Mouse (Mus musculus) thymus, postnatal 0 days (tissue): ENCODE results near the gene Tlr6. TPM values are rescaled to one million over a fixed set of nuclear protein-coding genes. Genes with fewer than 3 reads are reported as not detected.

ENCODE experiments used
- DNase-seq: peaks from one replicate; pipeline ENCODE4 v3.0.0-alpha.2; 2015; ENCODE audit warnings: low spot score
- polyA plus RNA-seq: library from polyadenylated mRNA; unstranded; fragments of >200 nt; fragmentation: Nextera tagmentation; extraction: Ambion mirVana; gene quantifications from 2 replicates; pipeline ENCODE4 v1.2.1, GENCODE M21; 2015

Gene Tlr6
- 1.0 and 1.1 TPM in 2 replicates for polyA plus RNA-seq

DNA sequence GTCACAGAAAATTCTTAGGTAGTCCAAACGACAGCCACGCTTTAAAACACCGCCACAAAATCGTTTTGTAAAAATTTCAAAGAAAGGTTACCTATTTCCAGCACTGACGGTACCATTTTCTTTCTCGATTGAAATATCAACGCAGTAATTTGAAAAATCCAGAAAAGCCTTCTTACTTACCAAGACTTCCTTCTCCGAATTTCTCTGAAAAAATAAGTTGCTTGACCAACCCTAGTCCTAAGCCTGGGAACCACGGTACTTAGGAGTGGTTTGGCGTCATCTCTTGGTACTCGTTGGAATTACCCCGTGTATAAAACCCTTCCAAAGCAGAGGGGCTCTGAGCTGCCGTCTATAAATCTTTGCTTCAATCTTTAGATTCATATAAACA, at the start of gene Tlr6:
Tlr6 (minus strand) TSS at position 255 of the 388 bp plus-strand sequence.
- peak; percentile 51 for DNase-seq

DNA sequence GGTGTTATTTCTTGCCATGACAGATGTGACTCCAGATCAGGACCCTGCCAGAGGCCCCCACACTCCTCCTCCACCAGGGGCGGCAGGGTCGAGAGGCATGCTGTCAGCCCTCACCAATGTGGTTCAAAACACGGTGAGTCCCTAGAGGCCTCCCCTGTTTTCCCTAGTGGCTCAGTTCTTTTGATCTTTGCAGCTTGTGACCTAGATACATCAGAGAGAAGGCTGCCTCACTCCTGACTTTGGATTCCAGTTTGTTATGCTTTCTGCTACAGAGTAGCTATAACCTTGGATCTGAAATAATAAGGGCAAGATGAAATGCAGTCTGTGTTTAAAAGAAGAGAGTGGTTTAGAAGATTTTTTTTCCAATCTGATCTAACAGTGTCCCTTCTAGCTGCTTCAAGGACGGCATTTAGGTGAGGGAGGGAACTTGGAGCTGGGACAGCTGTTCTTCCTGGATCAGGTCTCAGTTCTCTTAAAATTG, 46.2 kb upstream of the Tlr6 start:
- DNase-seq, result peak; percentile 80

DNA sequence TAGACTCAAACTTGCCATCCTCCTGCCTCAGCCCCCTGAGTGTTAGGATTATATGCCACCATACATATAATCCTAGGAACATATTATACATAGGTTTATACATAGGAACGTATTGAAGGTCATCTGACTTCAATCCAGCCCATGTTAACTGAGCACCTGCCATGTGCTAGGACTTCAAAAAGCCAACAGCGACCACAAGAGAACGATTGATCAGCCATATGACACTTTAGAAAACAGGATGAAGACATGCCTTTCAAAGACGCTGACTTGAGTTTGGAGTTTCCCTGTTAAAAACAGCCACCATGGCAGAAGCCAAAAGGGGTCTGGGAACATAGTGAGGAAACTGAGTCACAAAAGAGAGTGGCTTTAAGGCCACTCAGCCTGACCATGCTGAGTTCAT, 45.4 kb upstream of the Tlr6 start:
- peak; percentile 40 for DNase-seq

DNA sequence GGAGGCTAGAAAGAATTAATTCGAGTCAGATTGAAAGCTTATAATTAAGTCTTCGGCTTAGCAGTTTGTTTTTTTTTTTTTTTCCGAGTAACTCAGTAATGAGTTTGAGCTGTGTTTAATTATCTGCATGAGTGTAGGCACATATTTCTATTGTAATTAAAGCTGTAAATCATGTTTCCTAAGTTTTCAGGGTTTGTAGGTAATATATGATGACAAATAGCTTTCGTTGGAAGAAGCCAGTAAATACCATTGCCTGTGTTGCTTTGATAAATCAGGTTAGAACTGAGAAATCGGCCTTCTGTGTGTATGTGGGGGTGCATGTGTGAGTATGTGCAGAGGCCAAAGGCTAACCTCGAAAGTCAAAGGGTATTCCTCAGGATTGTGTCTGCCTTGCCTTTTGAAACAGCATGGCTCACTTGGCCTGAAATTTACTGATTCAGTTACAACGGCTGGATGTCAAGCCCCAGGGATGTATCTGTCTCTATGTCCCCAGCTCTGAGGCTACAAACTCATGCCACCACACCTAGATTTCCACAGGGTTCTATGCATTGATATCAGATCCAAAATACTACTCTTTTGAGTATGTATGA, 44.1 kb upstream of the Tlr6 start:
- DNase-seq, result no peak

DNA sequence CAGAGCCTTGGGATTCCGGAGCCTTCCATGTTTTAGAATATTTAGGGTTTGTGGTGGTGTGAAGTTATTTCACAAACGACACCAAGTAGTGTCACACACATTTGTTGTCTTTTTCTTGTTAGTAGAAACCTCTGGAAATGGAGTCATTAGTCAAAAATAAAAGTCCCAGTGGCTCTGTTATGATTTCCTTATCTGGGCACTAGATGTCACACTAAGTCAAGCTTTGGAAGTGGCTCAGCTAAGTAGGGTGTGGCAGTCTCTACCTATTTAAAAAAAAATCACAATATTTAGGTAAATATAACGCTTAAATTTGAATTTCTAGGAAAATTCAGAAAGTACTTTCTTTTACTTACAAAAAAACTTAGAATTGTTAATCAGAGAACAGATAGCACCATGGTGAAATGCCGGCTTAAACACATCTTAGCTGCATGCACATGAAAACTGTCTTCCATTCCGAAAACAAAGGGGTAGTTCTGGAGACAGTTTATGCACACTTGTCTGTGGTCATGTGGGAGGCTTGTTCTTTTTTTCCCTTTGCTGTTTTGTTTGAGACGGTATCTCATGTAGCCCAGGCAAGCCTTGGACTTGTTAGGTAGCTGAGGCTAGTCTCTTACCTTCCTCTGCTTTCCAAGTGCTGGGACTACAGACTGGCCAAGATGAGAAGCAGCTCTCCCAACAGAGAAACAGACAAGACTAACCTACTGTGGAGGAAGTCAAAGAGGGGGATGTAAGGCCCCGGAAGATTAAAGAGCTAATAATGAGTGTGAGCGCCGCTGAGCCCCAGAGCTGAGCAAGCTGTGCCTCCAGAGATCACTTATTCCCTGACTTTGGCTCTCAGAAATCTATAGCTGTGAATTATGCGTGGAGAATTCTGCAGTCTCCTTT, 43.3 kb upstream of the Tlr6 start:
- peak; percentile 55 for DNase-seq

DNA sequence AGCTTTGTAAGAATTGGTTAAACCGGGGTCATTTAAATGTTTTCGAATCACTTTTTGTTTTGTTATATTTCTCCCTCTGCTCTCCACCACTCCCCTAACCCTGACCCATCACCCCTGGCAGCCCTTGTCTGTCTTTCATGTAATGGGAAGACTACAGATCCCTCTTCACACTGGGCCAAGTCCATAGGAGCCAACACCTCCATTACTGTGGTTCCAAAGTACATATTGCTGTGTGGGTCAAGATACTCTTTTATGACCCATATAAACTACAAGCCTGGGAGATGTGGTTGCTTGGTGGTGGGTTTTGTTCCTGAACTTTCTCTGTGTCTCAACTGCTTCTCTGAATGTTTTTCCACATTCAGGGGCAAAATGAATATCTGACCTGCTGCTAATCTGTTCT, 35.5 kb upstream of the Tlr6 start:
- no peak for DNase-seq

DNA sequence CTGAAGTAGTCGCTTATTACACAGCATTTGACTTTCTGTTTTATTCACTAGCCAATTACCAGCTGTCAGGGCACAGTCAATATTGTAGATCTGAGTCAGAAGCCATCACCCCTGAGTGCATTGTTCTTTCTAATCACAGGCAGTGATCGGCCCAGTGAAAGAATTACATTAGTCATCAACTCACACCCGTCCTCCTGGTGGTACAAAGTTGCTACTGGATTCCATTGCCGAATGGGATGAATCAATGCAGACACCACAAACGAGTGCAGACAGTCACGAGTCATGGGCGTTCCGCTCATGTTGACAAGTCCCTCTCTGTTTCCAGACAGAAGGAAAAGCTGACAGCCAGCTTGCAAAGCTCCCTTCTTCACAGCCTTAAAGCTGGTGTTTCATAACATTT, 32.6 kb upstream of the Tlr6 start:
- DNase-seq, result no peak

DNA sequence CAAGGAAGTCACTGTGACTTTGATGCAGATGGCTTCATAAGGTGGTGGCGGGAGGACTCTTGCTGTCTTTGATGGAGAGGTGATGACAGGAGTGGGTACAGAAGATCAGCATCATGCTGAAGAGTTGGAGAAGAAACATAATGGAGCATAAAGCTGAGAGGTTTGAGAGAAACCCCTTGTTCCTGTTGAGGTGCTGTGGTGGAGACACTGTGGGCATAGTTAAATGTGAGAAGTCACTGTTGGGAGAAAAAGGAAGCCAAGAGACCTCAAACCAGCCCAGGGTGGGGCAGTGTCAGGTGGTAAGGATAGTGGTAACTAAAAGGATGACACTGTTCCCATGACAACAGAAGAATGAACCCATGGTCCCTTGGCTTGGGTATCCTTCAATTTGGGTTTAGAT, 30.0 kb upstream of the Tlr6 start:
- DNase-seq, result peak; percentile 37

DNA sequence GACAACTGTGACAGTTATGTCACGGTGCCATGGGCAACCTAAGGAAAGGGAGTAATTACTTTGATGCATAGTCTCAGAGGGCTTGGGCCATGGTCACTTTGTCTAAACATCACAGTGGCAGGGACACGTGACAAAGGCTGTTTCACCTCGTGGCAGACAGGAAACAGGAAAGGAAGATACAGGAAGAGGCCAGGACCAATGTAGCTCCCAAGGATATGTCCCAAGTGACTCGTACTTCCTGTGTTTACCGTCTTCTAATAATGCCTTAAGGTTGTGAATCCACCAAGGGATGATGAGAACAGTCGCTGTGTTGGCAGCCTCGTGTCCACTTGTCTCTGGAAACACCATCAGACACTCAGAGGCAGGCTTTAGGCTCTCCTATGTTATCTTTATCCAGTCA, 26.1 kb upstream of the Tlr6 start:
- DNase-seq, result no peak

DNA sequence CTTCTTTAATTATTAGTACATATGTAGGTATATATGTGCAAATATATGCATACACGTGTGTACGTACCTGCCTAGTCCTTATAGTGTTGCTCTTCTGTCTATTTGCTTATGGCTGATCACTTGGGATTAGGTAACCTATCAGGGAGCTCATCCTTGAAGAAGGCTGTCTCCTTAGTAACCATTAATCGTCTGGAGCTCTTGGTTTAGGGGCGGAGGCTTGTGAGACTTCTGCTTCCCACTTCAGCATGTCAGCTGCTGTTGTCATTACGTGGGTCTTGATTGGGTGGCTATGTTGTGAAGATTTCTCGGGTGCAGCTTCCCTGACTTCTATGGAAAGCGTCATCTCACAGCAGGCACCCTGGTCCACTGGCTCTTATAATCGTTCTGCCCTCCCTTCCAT, 17.2 kb upstream of the Tlr6 start:
- no peak for DNase-seq

DNA sequence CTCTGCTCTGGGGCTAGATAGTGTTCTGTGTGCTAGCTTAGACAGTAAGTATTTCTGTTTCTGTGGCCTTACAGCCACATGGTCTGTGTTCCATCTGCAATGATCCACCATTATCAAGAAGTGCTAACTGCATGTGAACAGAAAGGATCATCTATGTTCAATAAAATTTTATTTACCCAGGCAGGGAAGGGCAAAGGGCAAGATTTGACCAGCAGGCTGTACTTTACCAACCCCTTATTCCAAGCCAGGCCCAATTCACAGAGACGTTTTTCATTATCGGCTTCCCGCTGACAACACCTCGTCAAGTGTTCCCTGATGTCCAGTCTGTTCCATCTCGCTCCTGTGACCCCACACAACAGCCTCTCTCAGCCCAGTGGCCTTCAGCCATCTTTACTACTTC, 15.2 kb upstream of the Tlr6 start:
- no peak for DNase-seq

DNA sequence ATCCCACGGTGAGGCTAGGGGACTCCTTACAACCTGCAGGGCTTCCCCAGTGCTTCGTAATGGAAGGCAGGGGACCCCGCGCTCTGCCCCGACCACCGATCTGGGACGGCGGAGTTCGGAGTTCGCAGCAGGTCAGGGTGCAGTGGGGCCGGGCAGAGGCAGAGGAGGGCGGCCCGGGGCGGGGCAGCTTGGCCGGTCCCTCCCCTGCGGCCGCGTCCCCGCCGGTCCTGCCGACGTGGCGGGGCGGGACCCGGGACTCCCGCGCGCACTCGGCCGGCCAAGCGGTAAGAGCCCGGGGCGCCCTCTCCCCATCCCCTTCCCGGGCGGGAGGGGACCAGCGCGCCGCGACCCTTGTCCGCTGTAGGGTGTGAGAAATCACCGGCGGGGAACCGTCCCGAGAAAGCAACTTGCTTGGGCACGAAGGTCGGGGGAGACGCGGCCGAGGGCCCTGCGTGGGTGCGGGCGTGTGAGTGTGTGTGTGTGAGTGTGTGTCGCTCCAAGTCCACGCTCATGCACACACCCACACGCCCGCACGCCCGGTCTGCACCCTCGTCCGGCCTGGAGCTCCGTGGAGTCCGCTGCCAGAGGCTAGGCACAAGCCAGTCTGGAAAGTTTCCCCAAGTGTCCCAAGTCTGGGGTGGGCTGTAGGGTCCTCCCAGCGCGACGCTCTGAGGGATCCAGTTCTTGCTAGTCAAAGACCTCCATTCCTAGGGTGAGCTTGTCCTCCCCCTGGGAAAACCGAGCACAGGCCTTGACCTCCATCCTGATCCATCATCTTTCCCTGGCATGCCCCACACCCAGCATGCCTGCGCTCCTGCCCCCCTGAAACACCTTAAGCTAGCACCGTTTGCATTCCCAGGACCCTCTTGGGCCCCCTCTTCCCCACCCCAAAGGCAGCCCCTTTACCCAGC, 10.2 kb upstream of the Tlr6 start, which contains the start of gene Fam114a1:
Fam114a1 (plus strand) TSS at position 211 of the 911 bp plus-strand sequence.
- peak; percentile 15 for DNase-seq

DNA sequence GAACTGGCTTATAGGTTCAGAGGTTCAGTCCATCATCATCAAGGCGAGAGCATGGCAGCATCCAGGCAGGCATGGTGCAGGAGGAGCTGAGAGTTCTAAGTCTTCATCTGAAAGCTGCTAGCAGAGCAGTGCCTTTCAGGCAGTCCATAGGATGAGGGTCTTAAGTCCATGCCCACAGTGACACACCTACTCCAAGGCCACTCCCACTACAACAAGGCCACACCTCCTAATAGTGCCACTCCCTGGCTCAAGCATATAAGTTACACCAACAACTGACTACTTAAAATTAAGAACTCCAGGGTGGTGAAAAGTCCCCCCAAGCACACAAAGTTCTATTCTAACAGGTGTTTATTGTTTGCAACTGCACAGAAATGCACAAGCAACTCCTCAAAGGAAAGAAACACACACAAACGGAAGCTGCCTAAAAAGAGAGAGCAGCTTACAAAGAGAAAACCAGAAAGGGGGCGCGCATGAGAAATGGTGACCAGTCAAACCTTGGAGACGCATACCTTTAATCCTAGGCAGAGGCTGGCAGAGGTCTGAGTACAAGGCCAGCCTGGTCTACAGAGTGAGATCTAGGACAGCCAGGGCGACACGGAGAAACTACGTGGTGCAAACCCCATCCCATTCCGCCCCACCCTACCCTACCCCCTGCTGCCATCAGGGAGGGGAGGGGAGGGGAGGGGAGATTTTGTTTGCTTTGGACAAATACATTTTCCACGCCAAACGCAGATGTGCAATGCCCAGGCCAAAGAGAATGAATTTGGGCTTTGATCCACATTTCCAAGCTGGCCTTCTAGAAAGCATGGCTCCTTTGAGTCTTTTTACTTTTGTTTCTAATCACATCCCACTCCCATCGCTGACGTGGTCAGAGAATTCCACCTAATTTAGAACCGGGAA, 9.3 kb upstream of the Tlr6 start:
- DNase-seq, result peak; percentile 45

DNA sequence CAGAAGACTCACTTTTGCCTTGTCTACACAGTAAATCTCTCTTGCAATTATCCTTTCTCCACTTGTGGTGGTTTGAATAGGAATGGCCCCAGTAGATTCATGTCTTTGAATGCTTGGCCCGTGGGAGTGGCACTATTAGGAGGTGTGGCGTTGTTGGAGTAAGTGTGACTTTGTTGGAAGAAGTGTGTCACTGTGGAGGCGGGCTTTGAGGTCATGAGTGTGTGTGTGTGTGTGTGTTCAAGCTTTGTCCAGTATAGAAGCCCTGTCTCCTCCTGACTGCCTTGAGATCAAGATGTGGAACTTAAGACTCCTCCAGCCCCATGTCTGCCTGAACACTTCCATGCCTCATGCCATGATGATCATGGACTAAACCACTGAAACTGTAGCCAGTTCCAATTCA, 3.8 kb upstream of the Tlr6 start:
- no peak for DNase-seq

DNA sequence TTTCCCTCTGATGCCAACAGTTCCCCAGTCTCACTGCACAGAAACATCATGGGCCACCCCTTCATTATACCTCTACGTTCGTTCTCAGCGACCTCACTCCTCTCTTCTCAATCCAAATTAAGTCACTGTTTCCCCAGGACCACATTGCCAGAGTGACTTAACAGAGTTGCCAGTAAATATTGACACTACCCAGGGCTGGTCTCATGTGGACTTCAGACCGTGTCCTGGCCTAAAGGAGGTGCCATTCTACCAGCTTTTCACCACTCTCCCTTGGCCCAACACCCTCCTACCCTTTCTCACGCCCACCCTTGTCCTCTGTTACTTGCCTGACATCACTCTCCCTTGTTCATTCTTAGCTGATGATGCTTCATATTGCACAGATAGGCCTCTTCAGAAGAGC, 3.4 kb upstream of the Tlr6 start:
- DNase-seq, result no peak

DNA sequence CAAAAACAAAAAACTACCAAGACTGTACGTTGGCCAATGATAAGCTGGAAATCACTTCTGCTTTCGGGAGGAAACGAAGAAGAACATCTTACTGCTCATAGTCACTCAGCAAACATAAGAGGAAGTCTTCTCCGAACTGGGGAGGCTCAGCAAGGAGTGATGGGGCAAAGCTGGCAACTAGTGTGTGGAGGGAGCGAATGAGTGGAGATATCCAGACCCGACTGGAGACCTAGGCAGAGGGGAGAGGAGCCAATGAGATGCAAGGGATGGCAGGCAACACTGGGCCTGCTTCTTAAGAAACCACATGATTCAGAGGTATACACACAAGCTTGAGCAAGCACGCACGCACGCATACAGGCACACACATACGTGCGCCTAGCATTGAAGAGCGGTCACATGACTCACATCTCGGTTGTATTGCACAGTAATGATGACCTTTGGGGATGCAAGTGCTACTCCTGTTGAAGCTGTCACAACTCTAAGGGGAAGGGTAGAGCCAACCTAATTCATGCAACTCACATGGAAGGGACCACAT, 1.0 kb upstream of the Tlr6 start:
- DNase-seq, result peak; percentile 31

DNA sequence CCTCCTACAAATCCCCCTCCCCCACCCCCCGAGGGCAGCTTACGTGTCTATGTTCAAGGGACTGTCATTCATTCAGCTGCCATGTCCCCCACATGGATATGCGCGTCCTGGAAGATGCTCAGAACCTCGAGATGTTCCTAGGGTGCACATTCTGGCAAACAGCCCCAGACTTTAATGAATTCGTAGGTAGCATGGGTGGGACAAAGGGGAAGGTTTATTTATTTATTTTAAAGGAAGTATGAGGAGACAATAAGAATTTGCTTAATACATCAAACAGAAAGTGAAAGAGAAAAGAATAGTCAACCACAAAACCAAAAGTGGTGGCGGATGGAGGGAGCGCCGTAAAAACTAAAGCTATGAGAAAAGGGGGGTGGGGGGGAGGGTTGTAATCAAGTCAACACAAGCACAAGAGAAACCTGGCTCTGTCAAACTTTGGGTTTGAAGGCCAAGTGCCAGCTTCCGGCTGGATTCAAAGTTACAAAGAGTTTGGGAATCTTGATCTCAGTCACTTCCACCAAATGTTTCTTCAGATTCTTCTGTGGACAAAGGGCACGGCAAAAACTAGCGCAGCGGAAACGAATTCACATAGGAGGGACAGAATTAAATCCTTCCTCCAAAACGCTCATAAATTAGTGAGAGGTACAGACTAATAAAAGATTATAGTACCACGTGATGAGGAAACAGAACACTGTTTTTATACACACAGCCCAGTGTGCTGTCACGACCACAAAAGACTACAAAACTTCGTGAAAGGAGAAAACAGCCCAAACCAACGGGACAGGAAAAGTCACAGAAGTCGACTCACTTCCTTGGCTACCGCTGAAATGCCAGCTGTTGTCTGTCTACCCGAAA, 680 bp downstream of the Tlr6 start:
- DNase-seq, result peak; percentile 60

DNA sequence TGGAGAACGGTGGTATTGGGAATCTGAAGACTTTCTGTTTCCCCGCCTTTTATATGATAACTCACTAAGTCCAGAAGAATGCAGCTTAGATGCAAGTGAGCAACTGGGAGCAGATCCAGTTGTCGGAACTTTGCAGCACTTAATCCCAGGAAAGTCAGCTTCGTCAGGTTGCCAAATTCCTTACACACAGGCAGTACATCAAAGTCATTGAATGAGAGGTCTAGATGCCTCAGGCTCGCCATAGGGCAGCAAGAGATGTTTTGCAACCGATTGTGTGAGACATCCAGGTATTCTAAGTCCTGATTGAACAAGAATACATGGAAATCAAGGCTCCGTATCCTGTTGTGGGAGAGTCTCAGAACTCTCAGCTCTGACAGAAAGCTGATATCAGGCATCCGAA, 5.0 kb downstream of the Tlr6 start:
- DNase-seq, result no peak

DNA sequence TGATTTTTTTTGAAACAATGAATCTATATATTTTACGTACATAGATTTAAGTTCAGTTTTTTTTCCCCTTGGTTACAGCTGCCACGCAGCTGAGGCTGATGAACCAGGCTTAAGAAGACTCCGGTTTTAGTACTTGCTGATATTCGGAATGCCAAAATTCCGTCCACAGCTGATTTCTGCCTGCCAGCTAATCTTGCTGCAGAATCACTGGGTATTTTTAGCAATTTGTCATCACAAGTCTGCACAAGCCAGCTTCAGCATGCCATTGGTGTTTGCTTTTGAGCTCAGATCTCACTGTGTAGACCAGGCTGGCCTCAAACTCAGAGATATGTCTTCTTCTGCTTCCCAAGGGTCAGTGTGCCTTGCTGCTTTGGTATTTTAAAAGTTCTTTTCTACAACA, 8.4 kb downstream of the Tlr6 start:
- DNase-seq, result no peak
